Mouse (Mus musculus) C2C12 (cell line): ENCODE results near the gene Capn9. TPM values are rescaled to one million over a fixed set of nuclear protein-coding genes. Genes with fewer than 3 reads are reported as not detected.
A peak's percentile ranks its signal among the peaks of the same experiment; 100 is the strongest.

Source experiments
- H3K27me3 ChIP-seq: one replicate; pipeline ENCODE4 v1.6.1; 2011; ENCODE audit not compliant: control insufficient read depth, insufficient read depth, insufficient read length
- H3K36me3 ChIP-seq: one replicate; pipeline ENCODE4 v1.6.1; 2011; ENCODE audit not compliant: control insufficient read depth, insufficient read depth
- H3K4me3 ChIP-seq: one replicate; pipeline ENCODE4 v1.5.1; 2011; ENCODE audit warnings: mild to moderate bottlenecking, control low read depth; ENCODE audit not compliant: poor library complexity, insufficient read depth, severe bottlenecking
- H3K79me2 ChIP-seq: one replicate; pipeline ENCODE4 v1.6.1; 2011; ENCODE audit not compliant: control insufficient read depth, insufficient read depth
- H3K79me3 ChIP-seq: one replicate; pipeline ENCODE4 v1.6.1; 2011; ENCODE audit warnings: low read depth, control low read depth
- H3ac ChIP-seq: one replicate; pipeline ENCODE3; 2011; ENCODE audit warnings: low read depth; ENCODE audit not compliant: control insufficient read depth, insufficient read length
- CEBPB ChIP-seq: IDR thresholded peaks from one replicate; pipeline ENCODE4 v1.6.1; 2011; ENCODE audit warnings: low read depth, mild to moderate bottlenecking, control low read depth, moderate library complexity
- CTCF ChIP-seq: IDR thresholded peaks from one replicate; pipeline ENCODE4 v1.5.1; 2011; ENCODE audit not compliant: control insufficient read depth, insufficient read depth, insufficient read length
- FOSL1 ChIP-seq: IDR thresholded peaks from one replicate; pipeline ENCODE4 v1.8.0; 2011; ENCODE audit warnings: mild to moderate bottlenecking, low read length; ENCODE audit not compliant: poor library complexity, insufficient read depth, severe bottlenecking
- MAX ChIP-seq: IDR thresholded peaks from one replicate; pipeline ENCODE4 v1.6.1; 2011; ENCODE audit warnings: mild to moderate bottlenecking, control low read depth
- MYOD1 ChIP-seq: IDR thresholded peaks from one replicate; pipeline ENCODE4 v1.6.1; 2011; ENCODE audit warnings: low read depth; ENCODE audit not compliant: control insufficient read depth, insufficient read length
- MYOG ChIP-seq: IDR thresholded peaks from one replicate; pipeline ENCODE4 v1.6.1; 2011; ENCODE audit not compliant: control insufficient read depth, insufficient read length; ENCODE audit errors: extremely low read depth
- USF1 ChIP-seq: IDR thresholded peaks from one replicate; pipeline ENCODE4 v1.6.1; 2011; ENCODE audit warnings: low read depth, mild to moderate bottlenecking, control low read depth, moderate library complexity
- polyA plus RNA-seq: library from polyadenylated mRNA; unstranded; fragments of >200 nt; fragmentation: generic; extraction: Trizol; gene quantifications from one replicate; pipeline ENCODE4 v1.2.1, GENCODE M21; 2012; ENCODE audit warnings: missing spikeins

Capn9 gene
- polyA plus RNA-seq, 1 experiment, result not detected

GRCm38 (mm10) chr8:124652546-124652945 lies 76.6 kb downstream of the Capn9 start:
- TF ChIP-seq FOSL1 (no peak), CTCF (no peak), CEBPB (no peak), MAX (no peak), MYOG (no peak), USF1 (no peak), MYOD1 (no peak)
- peaks cover 31% of the 10 kb centered on the region for H3K79me3 ChIP-seq

DNA sequence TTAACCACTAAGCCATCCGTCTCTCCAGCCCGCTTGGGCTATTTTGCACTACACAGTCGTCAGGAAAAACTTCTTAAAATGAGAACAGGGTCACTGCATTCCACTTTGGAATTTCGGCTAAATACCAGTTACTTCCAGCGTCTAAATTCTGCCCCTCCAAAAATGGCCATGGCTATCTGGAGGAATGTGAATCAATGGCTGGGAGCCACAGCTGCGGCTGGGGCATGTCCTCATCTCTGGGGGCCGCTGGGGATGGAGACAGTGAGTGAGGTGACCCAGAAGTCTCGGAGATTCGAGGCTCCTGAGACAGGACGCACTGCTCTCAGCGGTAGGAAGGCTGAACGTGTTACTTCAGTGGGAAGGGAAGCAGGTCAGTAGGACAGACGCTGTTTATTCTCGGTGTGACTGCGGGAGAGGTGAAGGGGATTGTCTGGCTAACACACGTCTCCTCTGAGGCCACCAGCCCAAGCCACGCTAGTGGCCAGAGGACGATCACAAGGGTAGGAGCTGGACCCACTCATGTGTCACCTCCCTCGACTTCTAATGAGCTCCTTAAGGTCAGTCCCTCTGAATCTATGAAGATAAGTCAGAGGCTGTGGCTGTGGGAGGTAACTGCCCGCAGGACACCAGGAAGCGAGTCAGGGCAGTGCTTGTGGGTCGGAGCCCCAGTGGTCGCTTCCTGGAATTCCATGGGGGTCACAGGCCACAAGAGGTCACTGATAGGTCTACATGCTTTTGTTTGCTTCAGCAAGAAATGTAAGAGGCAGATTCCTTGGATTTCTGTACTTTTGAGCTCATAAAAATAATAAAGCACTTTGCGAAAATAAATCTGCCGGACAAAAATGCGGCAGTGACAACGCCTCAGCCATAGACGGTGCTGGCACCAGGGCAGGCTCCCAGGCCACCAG lies 77.9 kb downstream of the Capn9 start:
- Histone ChIP-seq H3K79me2 (peaks cover 69% of the 10 kb centered on the region), H3K79me3 (peaks cover 39% of the 10 kb centered on the region), H3K27me3 (no peaks in the 10 kb centered on the region), H3K4me3 (no peak overlapping the region), H3K36me3 (peaks cover 16% of the 10 kb centered on the region), H3ac (no peak overlapping the region)
- TF ChIP-seq FOSL1 (no peak), MYOG (no peak), MAX (no peak), CEBPB (no peak), MYOD1 (no peak), CTCF (no peak), USF1 (no peak)

More at GRCm38 (mm10) chr8:124652546-124652945, 76.6 kb downstream of the Capn9 start:
- Histone ChIP-seq H3K27me3 (no peaks in the 10 kb centered on the region), H3K79me2 (peaks cover 56% of the 10 kb centered on the region), H3ac (no peak overlapping the region), H3K36me3 (peaks cover 16% of the 10 kb centered on the region), H3K4me3 (no peak overlapping the region)

GRCm38 (mm10) chr8:124657961-124658360 lies 82.0 kb downstream of the Capn9 start:
- TF ChIP-seq MAX (no peak), MYOD1 (no peak), FOSL1 (no peak), CEBPB (no peak), USF1 (no peak), MYOG (no peak)
- Histone ChIP-seq H3K79me2 (peaks cover 94% of the 10 kb centered on the region), H3K27me3 (no peaks in the 10 kb centered on the region), H3K79me3 (peaks cover 65% of the 10 kb centered on the region), H3K4me3 (no peak overlapping the region), H3ac (no peak overlapping the region), H3K36me3 (peaks cover 17% of the 10 kb centered on the region)

DNA sequence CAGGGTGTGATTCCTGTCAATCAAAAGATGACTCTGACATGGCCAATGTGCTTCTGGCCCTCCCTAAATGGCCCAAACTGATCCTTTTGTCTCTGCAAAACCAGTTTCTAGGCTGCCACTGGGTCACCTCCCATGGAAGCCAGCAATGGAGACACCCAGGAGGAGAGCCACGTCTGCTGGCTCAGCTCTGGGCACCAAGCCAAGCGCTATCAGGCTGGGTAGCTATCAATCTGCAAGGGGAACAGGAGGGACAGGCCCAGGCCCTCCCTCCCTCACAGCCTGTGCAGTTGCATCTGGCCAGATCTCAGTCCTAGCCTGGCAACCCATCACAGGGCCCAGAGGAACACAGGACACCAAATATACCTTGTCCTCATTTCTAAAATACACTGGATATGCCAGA lies 82.5 kb downstream of the Capn9 start:
- Histone ChIP-seq H3K36me3 (peaks cover 17% of the 10 kb centered on the region), H3ac (no peak overlapping the region), H3K27me3 (no peaks in the 10 kb centered on the region), H3K79me2 (peaks cover 90% of the 10 kb centered on the region), H3K4me3 (no peak overlapping the region), H3K79me3 (peaks cover 63% of the 10 kb centered on the region)
- no peak for TF ChIP-seq CEBPB
- no peak for TF ChIP-seq FOSL1
- TF ChIP-seq MAX, result no peak
- no peak for TF ChIP-seq MYOG
- no peak for TF ChIP-seq MYOD1
- no peak for TF ChIP-seq CTCF
- no peak for TF ChIP-seq USF1

GRCm38 (mm10) chr8:124661781-124662180 lies 85.9 kb downstream of the Capn9 start:
- Histone ChIP-seq H3K79me3 (peaks cover 43% of the 10 kb centered on the region), H3K27me3 (no peaks in the 10 kb centered on the region), H3K79me2 (peaks cover 59% of the 10 kb centered on the region), H3ac (peak overlapping the region; percentile 82), H3K36me3 (peaks cover 6% of the 10 kb centered on the region), H3K4me3 (peak overlapping the region; percentile 65)
- TF ChIP-seq MYOD1, result no peak
- no peak for TF ChIP-seq FOSL1
- TF ChIP-seq CEBPB, result no peak
- no peak for TF ChIP-seq USF1
- no peak for TF ChIP-seq MYOG
- TF ChIP-seq CTCF, result no peak
- no peak for TF ChIP-seq MAX
